Mouse (Mus musculus): ENCODE data around the gene Gm44511.

DNA sequence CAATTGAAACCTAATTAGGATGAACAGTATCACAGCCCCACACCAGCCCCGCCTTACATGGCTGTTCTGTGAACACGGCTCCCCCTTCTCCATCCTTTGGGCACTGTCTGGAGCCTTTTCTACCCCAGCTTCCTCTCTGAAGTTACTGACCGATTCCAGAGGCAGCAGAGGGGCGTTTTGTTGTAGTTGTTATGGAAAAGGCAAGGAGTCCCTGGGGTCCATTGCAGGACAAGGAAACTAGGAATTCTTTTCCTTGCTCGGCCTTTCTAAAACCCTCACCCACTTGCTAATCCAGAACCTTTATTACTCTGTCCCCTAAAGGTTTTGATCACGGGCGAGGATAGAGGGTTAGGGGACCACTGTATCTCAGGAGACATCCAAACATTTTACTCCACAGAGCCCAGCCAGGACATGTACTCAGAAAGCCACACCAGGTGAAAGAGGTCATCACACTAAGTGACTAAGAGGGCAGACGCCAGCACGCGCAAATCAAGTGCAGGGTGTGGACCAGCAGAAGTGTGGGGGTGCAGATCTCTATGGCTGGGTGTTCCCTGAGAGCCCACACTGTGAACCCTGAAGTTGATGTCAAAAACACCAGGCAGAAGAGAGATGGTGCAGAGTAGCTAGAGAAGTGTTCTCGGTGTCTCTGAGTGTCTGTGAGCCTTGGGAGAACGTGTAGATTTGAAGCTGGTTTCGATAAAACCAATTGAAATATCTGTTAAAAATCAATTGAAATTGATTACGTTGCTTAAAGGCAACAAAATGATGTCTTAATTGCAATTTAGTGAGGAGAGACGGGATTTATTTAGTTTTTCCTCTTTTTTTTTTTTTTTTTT is 28.0 kb downstream of the Gm44511 start:
- no peak for TF ChIP-seq POLR2A (IDR thresholded peaks at IDR 0.05; ENCODE audit: control insufficient read depth, low read depth, low read length)
- no peak for TF ChIP-seq CTCF (IDR thresholded peaks at IDR 0.05; ENCODE audit: control insufficient read depth, insufficient read depth, insufficient replicate concordance, low read depth, low read length)

Data from testis, adult 2 months (tissue).